Mouse (Mus musculus): Measurements from ENCODE around the gene Izumo2. TPM values are rescaled to one million over a fixed set of nuclear protein-coding genes. Genes with fewer than 3 reads are reported as not detected.

The Izumo2 gene
- polyA plus RNA-seq, 1 experiment from 2014 or later = not detected

DNA sequence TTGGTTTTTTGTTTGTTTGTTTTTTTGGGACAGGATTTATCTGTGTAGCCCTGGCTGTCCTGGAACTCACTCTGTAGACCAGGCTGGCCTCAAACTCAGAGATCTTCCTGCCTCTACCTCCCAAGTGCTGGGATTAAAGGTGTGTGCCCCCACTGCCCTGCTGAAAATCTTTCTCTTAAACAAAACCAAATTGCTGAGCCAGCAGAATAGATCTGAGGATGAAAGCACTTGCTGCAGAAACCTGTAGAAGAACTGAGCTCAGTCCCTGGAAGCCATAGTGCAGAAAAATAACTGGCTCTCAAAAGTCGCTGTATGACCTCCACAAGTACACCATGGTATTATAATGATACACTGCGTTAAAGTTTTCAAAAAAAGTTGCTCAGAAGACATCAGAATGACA, 48.6 kb downstream of the Izumo2 start:
- no peak for TF ChIP-seq CTCF (IDR thresholded peaks at IDR 0.05)
- POLR2A ChIA-PET = no interaction called here
- ATAC-seq = no peak
- DNase-seq (ENCODE audit: low read depth, low spot score) = no peak
- in situ Hi-C loops (cut with MboI; ENCODE audit: low pct_unique_long_range_greater_than_20kb) = no loop called here
- no peaks in the 10 kb centered on the region for H3K27me3 ChIP-seq
- CTCF ChIA-PET = interaction anchor here (1.2 kb wide), 1 partner anchor 10 kb away, joined by 4 read pairs; no protein-coding TSS in a partner anchor

DNA sequence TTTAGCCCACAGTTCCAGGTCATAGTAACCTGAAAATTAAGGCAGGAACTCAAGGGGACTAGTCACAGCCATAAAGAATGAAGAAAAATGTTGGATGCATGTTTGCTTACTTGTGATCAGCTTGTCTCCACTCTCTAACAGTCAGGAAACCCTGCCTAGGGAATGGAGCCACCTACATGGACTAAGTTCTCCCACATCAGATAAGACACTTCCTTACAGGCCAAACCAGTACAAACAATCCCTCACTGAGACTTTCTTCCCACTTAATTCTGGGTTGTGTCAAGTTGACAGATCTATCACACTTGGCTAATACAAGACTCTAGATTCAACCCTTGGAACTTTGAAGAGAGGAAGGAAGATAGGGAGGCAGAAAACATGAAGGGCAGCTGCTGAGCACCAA, 51.8 kb downstream of the Izumo2 start:
- no peak for DNase-seq (ENCODE audit: low read depth, low spot score)
- in situ Hi-C loops (cut with MboI; ENCODE audit: low pct_unique_long_range_greater_than_20kb) = no loop called here
- ChIA-PET POLR2A (no interaction called here), CTCF (no interaction called here)
- TF ChIP-seq CTCF (IDR thresholded peaks at IDR 0.05) = no peak
- H3K27me3 ChIP-seq = no peaks in the 10 kb centered on the region
- ATAC-seq = no peak

DNA sequence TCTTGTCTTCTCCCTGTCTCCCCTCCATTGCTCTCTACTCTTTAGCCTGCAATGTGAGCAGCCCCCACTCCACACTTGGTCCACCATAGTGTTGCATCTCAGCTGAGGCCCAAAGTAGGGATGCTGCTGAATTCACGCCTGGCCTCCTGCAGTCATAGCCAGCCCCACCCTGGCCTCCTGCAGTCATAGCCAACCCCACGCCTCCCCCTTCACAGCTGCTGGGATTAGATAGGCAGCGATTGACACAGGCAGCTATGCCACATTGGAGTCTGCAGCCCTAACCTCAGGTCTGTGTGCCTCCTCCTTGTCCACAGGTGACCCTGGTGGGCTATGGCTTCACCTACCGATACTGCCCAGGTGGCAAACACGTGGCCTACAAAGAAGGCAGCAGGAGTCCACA, 59.6 kb downstream of the Izumo2 start:
- ChIA-PET CTCF (interaction anchor here (1.7 kb wide), 1 partner anchor 12 kb away, joined by 4 read pairs; no protein-coding TSS in a partner anchor), POLR2A (no interaction called here)
- H3K27me3 ChIP-seq = no peaks in the 10 kb centered on the region
- DNase-seq (ENCODE audit: low read depth, low spot score) (no peak), ATAC-seq (no peak)
- in situ Hi-C loops (cut with MboI; ENCODE audit: low pct_unique_long_range_greater_than_20kb) = no loop called here
- no peak for TF ChIP-seq CTCF (IDR thresholded peaks at IDR 0.05)

Other genes starting within 250 kb of the Izumo2 start
- gene Aspdh, start 243.4 kb upstream of the Izumo2 start, polyA plus RNA-seq (2021) = not detected
- 70.4 TPM for gene Josd2, start 240.8 kb upstream of the Izumo2 start, polyA plus RNA-seq (2021)
- 249 TPM for gene Emc10, start 212.2 kb upstream of the Izumo2 start, polyA plus RNA-seq (2021)
- gene Fam71e1, start 212.2 kb upstream of the Izumo2 start, polyA plus RNA-seq (2021) = 6.9 TPM
- 0.08 TPM for gene Mybpc2, start 184.1 kb upstream of the Izumo2 start, polyA plus RNA-seq (2021)
- gene Spib, start 176.7 kb upstream of the Izumo2 start, polyA plus RNA-seq (2021) = 0.14 TPM
- 30.9 TPM for gene Pold1, start 159.9 kb upstream of the Izumo2 start, polyA plus RNA-seq (2021)
- gene Nr1h2, start 154.8 kb upstream of the Izumo2 start, polyA plus RNA-seq (2021) = 113 TPM
- gene Napsa, start 136.4 kb upstream of the Izumo2 start, polyA plus RNA-seq (2021) = 2.7 TPM
- gene Kcnc3, start 118.1 kb upstream of the Izumo2 start, polyA plus RNA-seq (2021) = 0.18 TPM
- gene Myh14, start 37.9 kb upstream of the Izumo2 start, polyA plus RNA-seq (2021) = 0.31 TPM
- gene Vrk3, start 39.7 kb downstream of the Izumo2 start, polyA plus RNA-seq (2021) = 51.5 TPM
- gene Zfp473, start 42.3 kb downstream of the Izumo2 start, polyA plus RNA-seq (2021) = 1.8 TPM
- gene Nup62, start 107.3 kb downstream of the Izumo2 start, polyA plus RNA-seq (2021) = 48.7 TPM
- gene Il4i1, start 107.6 kb downstream of the Izumo2 start, polyA plus RNA-seq (2021) = 2.2 TPM
- 76.6 TPM for gene Atf5, start 107.9 kb downstream of the Izumo2 start, polyA plus RNA-seq (2021)
- 99.9 TPM for gene Akt1s1, start 140.2 kb downstream of the Izumo2 start, polyA plus RNA-seq (2021)
- 59.1 TPM for gene Tbc1d17, start 140.3 kb downstream of the Izumo2 start, polyA plus RNA-seq (2021)
- gene Pnkp, start 148.4 kb downstream of the Izumo2 start, polyA plus RNA-seq (2021) = 43.2 TPM
- gene Ptov1, start 161.0 kb downstream of the Izumo2 start, polyA plus RNA-seq (2021) = 308 TPM
- 96.8 TPM for gene Med25, start 184.0 kb downstream of the Izumo2 start, polyA plus RNA-seq (2021)
- 16.9 TPM for gene Fuz, start 187.3 kb downstream of the Izumo2 start, polyA plus RNA-seq (2021)
- gene Ap2a1, start 220.8 kb downstream of the Izumo2 start, polyA plus RNA-seq (2021) = 104 TPM
- 0.06 TPM for gene Tsks, start 234.5 kb downstream of the Izumo2 start, polyA plus RNA-seq (2021)

All from Patski (cell line).